Mouse (Mus musculus) MEL-GATA-1-ER (cell line): ENCODE measurements at regions not wholly inside any gene's neighbourhood (a gene's known extent, or its start where the extent isn't known, plus 50 kb on each side); places are given as distances from the start of the nearest gene placed in this dataset.

Experiments
- DNase-seq: peaks from one replicate; pipeline ENCODE4 v3.0.0-alpha.2; 2012; ENCODE audit warnings: low read depth; ENCODE audit errors: extremely low read depth

- no peak for DNase-seq
Measured at GRCm38 (mm10) chr5:148616426-148616825, 63.8 kb upstream of the Ubl3 start.

- no peak for DNase-seq
Measured at GRCm38 (mm10) chr5:148615706-148616366, 63.2 kb upstream of the Ubl3 start.

- DNase-seq: no peak
Measured at GRCm38 (mm10) chr5:148615117-148615516, 62.5 kb upstream of the Ubl3 start.

- no peak for DNase-seq
Measured at GRCm38 (mm10) chr5:148611323-148611722, 58.7 kb upstream of the Ubl3 start.

GRCm38 (mm10) chr5:148609506-148609880 is 56.9 kb upstream of the Ubl3 start:
- DNase-seq: no peak

GRCm38 (mm10) chr5:148608857-148609505 is 56.4 kb upstream of the Ubl3 start:
- no peak for DNase-seq

GRCm38 (mm10) chr5:148608178-148608577 is 55.6 kb upstream of the Ubl3 start:
- no peak for DNase-seq

- no peak for DNase-seq
Measured at GRCm38 (mm10) chr5:148605730-148606129, 53.1 kb upstream of the Ubl3 start.
